Mouse (Mus musculus): ENCODE data around the gene Unc13d.

Gene Unc13d

GRCm38 (mm10) chr11:116075539-116076265 lies 2.1 kb downstream of the Unc13d start:
- DNase-seq: no peak

GRCm38 (mm10) chr11:116074436-116074991 lies 3.2 kb downstream of the Unc13d start:
- no peak for DNase-seq

GRCm38 (mm10) chr11:116072608-116073007 lies 5.2 kb downstream of the Unc13d start:
- DNase-seq: no peak

- DNase-seq: no peak
Observed at GRCm38 (mm10) chr11:116071510-116071909, 6.3 kb downstream of the Unc13d start.

- no peak for DNase-seq
Observed at GRCm38 (mm10) chr11:116065345-116065744, 12.4 kb downstream of the Unc13d start.

- no peak for DNase-seq
Observed at GRCm38 (mm10) chr11:116064187-116064867, 13.4 kb downstream of the Unc13d start.

GRCm38 (mm10) chr11:116063562-116063961 lies 14.2 kb downstream of the Unc13d start:
- no peak for DNase-seq

GRCm38 (mm10) chr11:116062521-116062920 lies 15.2 kb downstream of the Unc13d start:
- DNase-seq: no peak

- no peak for DNase-seq
Observed at GRCm38 (mm10) chr11:116061641-116062415, 15.9 kb downstream of the Unc13d start.

GRCm38 (mm10) chr11:116060596-116060995 lies 17.2 kb downstream of the Unc13d start:
- no peak for DNase-seq

- no peak for DNase-seq
Observed at GRCm38 (mm10) chr11:116059691-116060025, 18.1 kb downstream of the Unc13d start.

- DNase-seq: no peak
Observed at GRCm38 (mm10) chr11:116058868-116059690, 18.7 kb downstream of the Unc13d start.

GRCm38 (mm10) chr11:116058022-116058614 lies 19.6 kb downstream of the Unc13d start:
- DNase-seq: no peak

GRCm38 (mm10) chr11:116057237-116057881 lies 20.4 kb downstream of the Unc13d start:
- no peak for DNase-seq

GRCm38 (mm10) chr11:116055873-116056272 lies 21.9 kb downstream of the Unc13d start:
- DNase-seq: no peak

GRCm38 (mm10) chr11:116053510-116054229 lies 24.1 kb downstream of the Unc13d start:
- DNase-seq: no peak

- DNase-seq: no peak
Observed at GRCm38 (mm10) chr11:116050196-116050595, 27.6 kb downstream of the Unc13d start.

- no peak for DNase-seq
Observed at GRCm38 (mm10) chr11:116049610-116050009, 28.2 kb downstream of the Unc13d start.

- DNase-seq: no peak
Observed at GRCm38 (mm10) chr11:116045173-116045572, 32.6 kb downstream of the Unc13d start.

GRCm38 (mm10) chr11:116043286-116043685 lies 34.5 kb downstream of the Unc13d start:
- DNase-seq: no peak
